Mouse (Mus musculus) neural tube, embryonic 11.5 days (tissue): Measurements from ENCODE around the gene C3. TPM values are rescaled to one million over a fixed set of nuclear protein-coding genes. Genes with fewer than 3 reads are reported as not detected.

ENCODE experiments used
- ATAC-seq: fragments of 200-750 bp; cut with Nextera tagmentation; 2 replicates; pipeline ENCODE4 v1.8.0; 2017; ENCODE audit warnings: moderate number of reproducible peaks, mild to moderate bottlenecking, moderate TSS enrichment, moderate library complexity; ENCODE audit not compliant: insufficient read depth, low FRiP score, low TSS enrichment
- DNase-seq: peaks from one replicate; pipeline ENCODE4 v3.0.0-alpha.2; 2015; ENCODE audit warnings: low spot score
- H3K27ac ChIP-seq: fragments of 300-500 bp; sonication (generic); 2 replicates; pipeline ENCODE4 v1.5.1; 2014; ENCODE audit warnings: low read depth, mild to moderate bottlenecking, low read length
- H3K27me3 ChIP-seq: fragments of 300-500 bp; sonication (generic); 2 replicates; pipeline ENCODE4 v1.6.1; 2014; ENCODE audit warnings: mild to moderate bottlenecking, low read length, mixed read lengths; ENCODE audit not compliant: control insufficient read depth, insufficient read depth
- H3K36me3 ChIP-seq: fragments of 300-500 bp; sonication (generic); 2 replicates; pipeline ENCODE4 v1.6.1; 2014; ENCODE audit warnings: mild to moderate bottlenecking, low read length, moderate library complexity, mixed read lengths; ENCODE audit not compliant: control insufficient read depth, insufficient read depth
- H3K4me1 ChIP-seq: fragments of 300-500 bp; sonication (generic); 2 replicates; pipeline ENCODE4 v1.6.1; 2014; ENCODE audit warnings: low read length, mixed read lengths; ENCODE audit not compliant: control insufficient read depth, insufficient read depth
- H3K4me2 ChIP-seq: fragments of 300-500 bp; sonication (generic); 2 replicates; pipeline ENCODE4 v1.6.1; 2014; ENCODE audit warnings: low read depth, mild to moderate bottlenecking, moderate library complexity
- H3K4me3 ChIP-seq: fragments of 300-500 bp; sonication (generic); 2 replicates; pipeline ENCODE4 v1.5.1; 2014; ENCODE audit warnings: low read depth, low read length
- H3K9ac ChIP-seq: fragments of 300-500 bp; sonication (generic); 2 replicates; pipeline ENCODE4 v1.6.1; 2014; ENCODE audit warnings: mild to moderate bottlenecking, low read length
- H3K9me3 ChIP-seq: fragments of 300-500 bp; sonication (generic); 2 replicates; pipeline ENCODE4 v1.6.1; 2016; ENCODE audit warnings: low read length; ENCODE audit not compliant: control insufficient read depth
- WGBS: fragments of 180-500 bp; shearing (Covaris S2); extraction: QIAGEN DNeasy Blood & Tissue Kit; methylation state at CpG from one replicate; pipeline ENCODE4 v1.1.7; 2014; 5-methylcytosine and 5-hydroxymethylcytosine counted together
- polyA plus RNA-seq: library from polyadenylated mRNA; unstranded; fragments of >200 nt; fragmentation: Nextera tagmentation; extraction: Ambion mirVana; gene quantifications from 2 replicates; pipeline ENCODE4 v1.2.1, GENCODE M21; 2014

Gene C3
- polyA plus RNA-seq, 1 experiment from 2014 or later: 0.49 TPM

DNA sequence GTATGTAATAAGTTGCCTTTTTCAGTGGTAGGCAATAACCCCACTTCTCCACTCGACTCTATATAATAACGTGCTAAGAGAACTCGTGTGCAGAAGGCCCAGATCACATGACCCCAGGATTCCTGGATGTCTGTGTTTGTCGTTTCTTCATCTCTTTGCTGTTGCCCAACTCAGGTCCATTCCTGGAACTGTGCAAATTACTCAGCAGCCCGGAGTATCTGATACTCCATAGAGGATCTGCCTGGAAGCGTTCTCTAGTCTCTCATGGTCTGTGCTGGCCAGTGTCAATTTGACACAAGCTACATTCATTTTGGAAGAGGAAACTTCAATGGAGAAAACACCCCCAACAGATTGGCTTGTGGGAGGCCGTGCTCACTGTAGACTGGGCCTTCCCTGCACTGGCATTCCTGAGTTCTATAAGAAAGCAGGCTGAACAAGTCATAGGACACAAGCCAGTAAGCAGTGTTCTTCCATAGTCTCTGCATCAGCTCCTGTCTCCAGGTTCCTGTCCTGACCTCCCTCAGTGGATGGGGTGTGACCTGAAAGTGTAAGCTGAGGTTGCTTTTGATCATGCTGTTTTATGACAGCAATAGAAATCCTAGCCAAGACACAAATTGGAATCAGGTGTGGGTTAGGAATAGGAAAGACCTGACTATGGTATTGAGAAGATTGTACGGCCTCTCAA, 32.5 kb downstream of the C3 start:
- H3K36me3 ChIP-seq: no peaks in the 10 kb centered on the region
- H3K27me3 ChIP-seq: no peaks in the 10 kb centered on the region
- no peak overlapping the region for H3K4me3 ChIP-seq
- no peaks in the 10 kb centered on the region for H3K9me3 ChIP-seq
- ATAC-seq: no peak
- no peaks in the 10 kb centered on the region for H3K4me1 ChIP-seq
- no peak overlapping the region for H3K9ac ChIP-seq
- DNase-seq: no peak
- 81% methylated on average over 8 of the region's 8 CpGs for WGBS
- H3K4me2 ChIP-seq: no peak overlapping the region
- H3K27ac ChIP-seq: no peak overlapping the region

DNA sequence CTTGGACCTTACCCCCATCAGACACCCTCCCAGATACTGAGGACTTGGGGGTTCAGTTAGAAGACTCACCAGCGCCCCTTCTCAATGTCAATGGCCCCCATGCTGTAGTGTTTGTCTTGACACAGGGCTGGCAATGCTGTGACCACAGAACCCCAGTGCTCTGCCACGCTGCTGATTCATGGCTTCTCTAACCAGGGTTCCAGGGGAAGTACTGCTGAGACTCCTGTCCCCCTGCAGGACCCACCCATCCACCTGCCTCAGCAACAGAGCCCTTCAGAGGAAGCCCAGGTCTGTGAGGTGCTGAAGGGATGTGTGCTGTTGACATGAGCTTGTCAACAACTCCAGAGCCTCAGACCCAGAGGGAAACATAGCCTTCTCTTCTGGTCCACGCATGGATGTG, 33.2 kb downstream of the C3 start:
- H3K9me3 ChIP-seq: no peaks in the 10 kb centered on the region
- 88% methylated on average over 3 of the region's 3 CpGs for WGBS
- H3K4me1 ChIP-seq: no peaks in the 10 kb centered on the region
- ATAC-seq (no peak), DNase-seq (no peak)
- no peaks in the 10 kb centered on the region for H3K36me3 ChIP-seq
- no peak overlapping the region for H3K4me2 ChIP-seq
- no peak overlapping the region for H3K27ac ChIP-seq
- H3K9ac ChIP-seq: no peak overlapping the region
- H3K27me3 ChIP-seq: no peaks in the 10 kb centered on the region
- H3K4me3 ChIP-seq: no peak overlapping the region

DNA sequence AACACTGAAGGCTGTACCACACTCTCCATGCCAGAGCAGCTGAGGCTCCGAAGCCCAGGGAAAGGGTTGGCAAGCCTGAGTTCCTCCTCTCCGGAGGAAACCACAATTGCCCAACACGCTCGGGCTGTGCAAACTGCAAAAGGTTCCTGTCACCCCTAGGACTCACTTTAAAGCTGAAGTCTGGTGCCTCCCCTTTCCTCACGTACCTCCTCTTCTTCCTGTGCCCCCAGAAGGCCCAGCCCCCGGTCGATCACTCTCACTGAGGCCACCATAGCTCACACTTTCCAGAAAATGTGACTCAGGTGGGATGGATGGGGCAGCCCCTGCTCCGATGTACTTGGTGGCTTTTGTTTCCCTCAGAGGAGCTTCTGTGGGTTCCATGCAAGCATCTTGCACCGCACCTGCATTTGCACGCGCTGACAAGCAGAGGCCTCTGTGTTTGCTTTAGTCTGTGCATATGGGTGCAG, 33.9 kb downstream of the C3 start, which contains the start of gene Tnfsf14:
TSS of gene Tnfsf14 (minus strand) at position 137 of the 467 bp plus-strand sequence.
- no peak within 1 kb of the TSS for H3K9ac ChIP-seq
- 82% methylated on average over 11 of the region's 11 CpGs for WGBS
- no peaks in the 10 kb centered on the region for H3K36me3 ChIP-seq
- H3K27ac ChIP-seq: no peak within 1 kb of the TSS
- no peak for ATAC-seq
- DNase-seq: no peak
- no peaks in the 10 kb centered on the region for H3K4me1 ChIP-seq
- no peak within 1 kb of the TSS for H3K4me3 ChIP-seq
- H3K4me2 ChIP-seq: no peak within 1 kb of the TSS
- H3K9me3 ChIP-seq: no peaks in the 10 kb centered on the region
- H3K27me3 ChIP-seq: no peaks in the 10 kb centered on the region

DNA sequence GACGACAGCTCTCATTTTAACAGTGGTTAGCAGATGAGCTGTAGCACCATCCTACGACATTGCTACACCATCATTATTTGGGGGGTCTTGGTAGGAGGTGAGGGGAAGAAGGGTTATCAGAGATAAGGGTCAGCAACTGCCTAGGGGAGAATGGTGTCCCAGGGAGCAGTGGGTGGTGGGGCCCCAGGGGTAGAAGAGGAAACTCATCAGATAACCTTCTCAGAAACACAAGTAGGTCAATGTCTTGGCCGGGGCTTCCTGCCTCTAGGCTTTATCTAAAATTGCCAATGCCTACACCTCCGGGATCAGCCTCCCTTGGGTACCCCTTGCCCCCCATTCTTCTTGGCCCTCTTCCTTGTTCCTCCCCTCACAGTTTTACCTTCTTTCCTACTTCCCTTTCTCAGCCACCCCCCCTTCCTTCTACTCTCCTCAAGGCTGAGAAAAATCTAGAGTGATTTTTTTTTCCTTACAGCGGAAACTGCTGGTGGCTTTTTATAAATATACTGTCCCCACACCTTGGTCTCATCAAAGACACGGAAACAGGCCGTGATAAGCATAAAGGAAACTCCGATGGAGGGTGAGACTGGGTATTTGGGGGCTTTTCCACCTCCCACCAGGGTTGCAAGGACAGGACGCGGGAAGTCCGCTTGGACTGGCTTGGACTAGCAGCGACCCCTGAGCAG, 39.3 kb downstream of the C3 start:
- Histone ChIP-seq H3K9me3 (no peaks in the 10 kb centered on the region), H3K4me3 (no peak overlapping the region), H3K27me3 (no peaks in the 10 kb centered on the region), H3K36me3 (no peaks in the 10 kb centered on the region), H3K9ac (no peak overlapping the region), H3K27ac (no peak overlapping the region), H3K4me1 (no peaks in the 10 kb centered on the region), H3K4me2 (no peak overlapping the region)
- WGBS: 88% methylated on average over 12 of the region's 12 CpGs
- no peak for ATAC-seq
- DNase-seq: no peak

DNA sequence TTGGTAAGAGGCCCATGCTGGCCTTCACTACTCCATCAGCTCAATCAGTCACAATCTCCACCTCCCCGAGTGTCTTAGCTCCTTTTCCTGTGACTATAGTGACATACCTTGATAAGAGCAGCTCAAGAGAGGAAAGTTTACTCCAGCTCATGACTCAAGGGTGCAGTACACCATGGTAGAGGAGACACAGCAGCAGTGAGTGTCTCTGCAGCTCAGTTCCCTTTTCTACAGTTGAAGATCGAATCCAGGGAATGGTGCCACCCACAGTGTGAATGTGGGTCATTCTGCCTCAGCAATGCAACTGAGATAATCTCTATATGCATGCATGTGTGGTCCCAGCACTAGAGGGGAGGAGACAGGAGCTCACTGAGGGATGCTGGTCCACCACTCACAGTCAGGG, 42.3 kb downstream of the C3 start:
- Histone ChIP-seq H3K27me3 (no peaks in the 10 kb centered on the region), H3K9ac (no peak overlapping the region), H3K36me3 (no peaks in the 10 kb centered on the region), H3K27ac (no peak overlapping the region), H3K9me3 (no peaks in the 10 kb centered on the region), H3K4me1 (no peaks in the 10 kb centered on the region), H3K4me2 (no peak overlapping the region), H3K4me3 (no peak overlapping the region)
- 69% methylated on average over 2 of the region's 2 CpGs for WGBS
- DNase-seq (no peak), ATAC-seq (no peak)

DNA sequence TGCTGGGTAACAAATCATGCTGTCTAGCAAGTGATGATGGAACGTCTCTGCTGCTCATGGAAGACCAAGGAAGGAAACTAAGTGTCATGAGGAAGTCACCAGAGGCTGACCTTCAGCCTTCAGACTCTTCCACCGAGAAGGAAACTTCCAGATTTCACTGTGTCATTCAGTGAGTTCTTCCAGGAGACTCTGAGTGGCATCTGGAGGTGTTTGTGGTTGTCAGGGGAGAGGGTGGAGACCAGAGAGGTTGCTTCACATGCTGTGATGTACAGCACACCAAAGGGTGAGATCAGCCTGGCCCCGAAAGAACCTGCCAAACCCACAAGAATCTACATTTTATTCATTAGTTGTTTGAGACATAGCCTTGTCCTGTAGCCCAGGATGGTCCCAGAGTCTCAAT, 45.1 kb downstream of the C3 start:
- ATAC-seq (no peak), DNase-seq (no peak)
- H3K36me3 ChIP-seq: no peaks in the 10 kb centered on the region
- H3K4me3 ChIP-seq: no peak overlapping the region
- H3K9me3 ChIP-seq: no peaks in the 10 kb centered on the region
- H3K9ac ChIP-seq: no peak overlapping the region
- 77% methylated on average over 3 of the region's 3 CpGs for WGBS
- H3K4me1 ChIP-seq: no peaks in the 10 kb centered on the region
- H3K4me2 ChIP-seq: no peak overlapping the region
- H3K27me3 ChIP-seq: no peaks in the 10 kb centered on the region
- no peak overlapping the region for H3K27ac ChIP-seq

DNA sequence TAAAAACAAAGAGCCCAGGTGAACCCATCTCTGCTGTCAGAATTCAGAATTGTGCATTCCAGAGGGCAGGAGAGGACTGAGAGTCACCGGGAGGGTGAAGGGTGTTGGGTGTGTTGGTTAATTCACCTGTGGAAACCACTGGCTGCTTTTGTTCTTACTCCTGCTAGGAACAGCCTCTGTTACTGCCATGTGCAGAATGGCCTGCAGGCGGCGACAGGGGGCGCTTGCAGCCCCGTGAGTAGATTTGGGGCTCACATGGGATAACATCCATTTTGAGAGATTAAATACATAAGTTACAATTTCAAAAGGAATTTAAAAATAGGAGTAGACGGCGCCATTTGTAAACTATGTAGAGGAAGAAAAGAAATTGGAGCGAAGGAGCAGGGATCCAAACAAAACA, 47.6 kb downstream of the C3 start:
- Histone ChIP-seq H3K9ac (no peak overlapping the region), H3K4me2 (no peak overlapping the region), H3K4me1 (no peaks in the 10 kb centered on the region), H3K36me3 (no peaks in the 10 kb centered on the region), H3K4me3 (no peak overlapping the region), H3K27me3 (no peaks in the 10 kb centered on the region), H3K27ac (no peak overlapping the region), H3K9me3 (no peaks in the 10 kb centered on the region)
- DNase-seq (no peak), ATAC-seq (no peak)
- WGBS: 34% methylated on average over 8 of the region's 8 CpGs

DNA sequence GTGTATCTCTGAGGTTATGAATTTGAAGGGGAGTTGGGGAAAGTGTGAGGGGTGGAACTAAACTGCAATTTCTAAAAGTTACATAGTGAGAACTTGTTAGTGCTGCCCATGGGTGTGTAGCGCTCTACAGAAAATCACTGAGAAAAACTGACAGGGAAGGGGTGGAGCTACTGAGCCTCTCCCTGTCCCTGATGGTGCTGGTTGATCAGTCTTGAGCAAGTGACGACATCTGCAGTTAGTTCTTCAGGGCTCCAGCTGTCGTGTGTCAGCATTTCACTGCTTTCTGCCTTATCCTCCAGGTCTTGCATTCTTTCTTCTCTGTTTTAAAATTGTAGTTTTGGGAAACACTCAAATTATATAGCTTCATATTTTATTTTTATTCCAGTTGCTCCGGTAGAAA, 54.6 kb downstream of the C3 start:
- Histone ChIP-seq H3K36me3 (no peaks in the 10 kb centered on the region), H3K4me1 (no peaks in the 10 kb centered on the region), H3K9me3 (no peaks in the 10 kb centered on the region), H3K27me3 (no peaks in the 10 kb centered on the region), H3K9ac (no peak overlapping the region), H3K4me3 (no peak overlapping the region), H3K4me2 (no peak overlapping the region), H3K27ac (no peak overlapping the region)
- ATAC-seq (no peak), DNase-seq (no peak)
- WGBS: 86% methylated on average over 4 of the region's 4 CpGs

DNA sequence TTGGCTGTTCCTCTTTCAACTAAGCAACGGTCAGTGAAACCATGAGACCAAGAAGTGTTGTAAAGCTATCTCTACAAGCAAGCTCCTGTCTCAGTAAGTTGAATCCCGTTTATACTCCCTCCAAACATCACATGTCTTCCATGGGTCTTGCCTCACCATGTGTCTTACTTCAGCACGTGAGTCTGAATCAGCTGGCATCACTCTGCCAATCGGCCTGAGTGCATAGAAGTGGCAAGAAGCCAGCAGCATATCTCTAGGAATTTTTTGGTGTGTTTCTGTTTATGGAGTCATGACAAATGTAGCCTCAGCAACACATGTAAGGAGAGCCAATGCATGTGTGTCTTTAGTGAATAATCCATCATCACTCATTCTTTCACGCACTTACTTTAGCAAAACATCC, 55.6 kb downstream of the C3 start:
- DNase-seq: no peak
- no peak for ATAC-seq
- WGBS: 83% methylated on average over 5 of the region's 5 CpGs

More for the DNA sequence above, 55.6 kb downstream of the C3 start:
- no peaks in the 10 kb centered on the region for H3K9me3 ChIP-seq
- H3K4me2 ChIP-seq: no peak overlapping the region
- no peak overlapping the region for H3K4me3 ChIP-seq
- H3K9ac ChIP-seq: no peak overlapping the region
- no peaks in the 10 kb centered on the region for H3K4me1 ChIP-seq
- no peaks in the 10 kb centered on the region for H3K27me3 ChIP-seq
- H3K36me3 ChIP-seq: no peaks in the 10 kb centered on the region
- no peak overlapping the region for H3K27ac ChIP-seq
